Mouse (Mus musculus): Measurements from ENCODE around the gene Znfx1.
"Not testable (repeated sequence)": the region's sequence is repeated elsewhere in the genome, so short reads cannot be mapped to it uniquely, and the experiment has no call there.

Gene Znfx1

GRCm38 (mm10) chr2:167048698-167049358 is 14.0 kb downstream of the Znfx1 start:
- no peak for DNase-seq

GRCm38 (mm10) chr2:167048223-167048622 is 14.6 kb downstream of the Znfx1 start:
- no peak for DNase-seq

GRCm38 (mm10) chr2:167043400-167044121 is 19.3 kb downstream of the Znfx1 start:
- no peak for DNase-seq

GRCm38 (mm10) chr2:167039386-167039785 is 23.4 kb downstream of the Znfx1 start:
- no peak for DNase-seq

- DNase-seq: no peak
Observed at GRCm38 (mm10) chr2:167038716-167039115, 24.1 kb downstream of the Znfx1 start.

DNA sequence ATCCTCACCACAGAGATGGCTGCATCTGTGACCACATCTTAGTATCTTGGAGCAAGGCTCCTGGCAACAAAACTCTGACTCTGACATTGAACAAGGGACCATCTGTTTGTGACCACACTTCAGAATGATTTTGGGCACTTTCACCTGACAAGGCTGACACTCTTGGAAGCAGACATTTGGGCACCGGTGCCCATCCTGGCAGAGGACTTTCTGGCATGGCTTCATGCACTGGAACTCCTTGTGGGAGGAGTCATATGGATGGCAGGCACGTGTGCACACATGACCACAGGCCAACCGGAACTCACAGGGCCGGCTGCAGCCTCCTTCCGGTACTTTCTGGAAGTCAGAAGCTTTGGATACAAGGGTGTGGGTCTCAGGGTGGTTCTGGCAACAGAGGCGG is 24.5 kb downstream of the Znfx1 start:
- DNase-seq: no peak

- DNase-seq: no peak
Observed at GRCm38 (mm10) chr2:167037710-167038109, 25.1 kb downstream of the Znfx1 start.

- no peak for DNase-seq
Observed at GRCm38 (mm10) chr2:167030507-167030906, 32.3 kb downstream of the Znfx1 start.

GRCm38 (mm10) chr2:167028553-167028952 is 34.3 kb downstream of the Znfx1 start:
- no peak for DNase-seq

DNA sequence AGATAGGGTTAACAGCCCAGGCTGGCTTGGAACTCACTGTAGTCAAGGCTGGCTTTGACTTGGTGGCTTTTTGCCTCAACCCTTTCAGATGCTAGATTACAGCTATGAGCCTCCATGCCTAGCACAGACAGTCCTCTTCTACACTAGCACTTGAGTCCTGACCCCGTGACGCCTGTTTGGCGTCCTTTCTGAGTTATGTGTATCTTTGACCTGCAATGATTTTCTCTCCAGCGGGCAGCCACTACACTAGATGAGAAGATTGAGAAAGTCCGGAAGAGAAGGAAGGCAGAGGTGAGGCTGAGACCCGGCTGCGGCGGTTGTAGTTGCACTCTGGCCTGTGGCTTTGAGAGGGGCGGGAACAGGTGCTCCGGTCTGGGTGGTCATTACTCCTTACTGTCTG is 43.4 kb downstream of the Znfx1 start:
- no peak for DNase-seq

GRCm38 (mm10) chr2:167015382-167015718 is 47.5 kb downstream of the Znfx1 start:
- DNase-seq: no peak

DNA sequence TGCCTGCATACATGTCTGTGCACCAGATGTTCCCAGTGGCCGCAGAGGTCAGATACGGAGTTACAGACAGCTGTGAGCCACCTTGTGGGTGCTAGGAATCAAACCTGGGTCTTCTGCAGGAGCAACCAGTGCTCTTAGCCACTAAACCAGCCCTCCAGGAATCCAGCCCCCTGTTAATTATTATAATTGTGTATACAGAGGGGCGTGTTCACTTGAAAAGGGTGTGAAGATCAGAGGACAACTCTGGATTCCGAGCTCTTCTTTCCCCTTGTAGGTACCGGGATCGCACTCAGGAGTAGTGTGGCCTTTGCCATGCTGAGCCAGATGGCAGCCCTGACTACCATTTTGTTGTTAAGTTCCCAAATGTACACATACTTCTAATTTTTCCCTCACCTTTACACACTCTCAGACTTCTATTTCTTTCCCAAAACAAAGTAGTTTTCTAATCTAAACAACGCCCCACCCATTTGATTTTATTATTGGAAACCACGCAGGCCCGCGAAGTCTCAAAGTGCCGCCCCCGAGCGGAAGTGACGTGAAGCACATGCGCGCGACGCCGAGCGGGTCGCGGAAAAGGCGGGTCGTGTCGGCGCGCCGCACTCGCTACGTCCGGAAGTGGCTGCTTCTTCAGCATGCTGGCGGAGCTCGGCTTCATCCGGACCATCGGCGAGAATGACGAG is 48.0 kb downstream of the Znfx1 start, which contains the start of gene Ddx27:
TSS of gene Ddx27 (plus strand) at position 492 of the 680 bp plus-strand sequence.
- DNase-seq: peak; percentile 93

DNA sequence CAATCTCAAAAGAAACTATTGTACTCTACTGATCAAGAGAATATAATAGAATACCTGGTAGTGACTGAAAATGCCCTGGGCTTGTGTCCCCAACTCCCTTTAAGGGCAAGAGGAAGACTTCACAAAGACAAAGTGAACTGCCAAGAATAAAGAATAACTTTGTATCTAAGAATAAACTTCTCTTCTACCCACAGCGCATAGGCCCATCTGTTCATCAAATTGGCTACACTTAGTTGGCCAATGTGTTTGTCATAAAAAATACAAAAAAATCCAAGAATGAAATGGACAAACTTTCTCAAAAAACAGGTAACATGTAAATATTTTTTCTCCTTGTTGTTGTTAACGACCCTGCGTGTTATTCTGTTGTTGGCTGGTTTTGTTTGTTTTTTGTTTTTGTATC is 52.3 kb downstream of the Znfx1 start:
- DNase-seq: no peak

DNA sequence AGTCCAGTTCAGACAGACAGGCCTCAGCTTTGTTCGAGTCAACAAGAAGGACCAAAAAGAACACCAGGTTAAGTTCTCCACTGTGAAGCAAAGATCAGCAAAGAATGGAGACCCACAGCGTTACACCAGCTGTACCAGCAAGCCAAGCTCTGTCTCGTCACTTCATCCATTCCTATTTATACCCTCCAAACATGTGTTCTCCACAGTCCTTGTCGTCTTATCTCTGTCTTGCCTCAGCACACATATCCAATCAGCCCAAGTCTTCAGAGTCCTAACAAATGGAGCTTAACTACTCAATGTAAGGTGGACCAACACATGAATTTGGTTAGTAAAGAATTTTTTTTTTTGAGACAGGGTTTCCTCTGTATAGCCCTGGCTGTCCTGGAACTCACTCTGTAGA is 53.3 kb downstream of the Znfx1 start:
- no peak for DNase-seq

GRCm38 (mm10) chr2:167007565-167007964 is 55.2 kb downstream of the Znfx1 start:
- DNase-seq: not testable (repeated sequence)

- DNase-seq: no peak
Observed at GRCm38 (mm10) chr2:167007001-167007491, 55.8 kb downstream of the Znfx1 start.

DNA sequence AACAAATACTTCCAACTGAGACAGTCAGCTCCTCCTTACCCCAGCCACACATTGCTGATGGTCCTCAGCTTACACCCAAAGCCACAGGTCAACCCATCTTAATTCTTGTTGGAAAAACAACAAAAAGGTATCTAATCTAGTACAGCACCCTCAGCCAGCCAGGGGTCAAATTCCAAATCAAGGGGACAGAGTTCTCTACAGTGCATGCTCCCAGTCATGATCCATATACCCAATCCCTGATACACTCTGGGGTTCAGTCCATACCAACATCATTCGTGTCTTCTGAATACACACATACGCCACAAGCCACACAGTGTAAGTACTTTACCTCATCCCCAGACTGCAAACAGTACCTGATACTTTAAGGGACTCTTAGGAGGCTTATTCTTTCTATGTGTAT is 56.5 kb downstream of the Znfx1 start:
- no peak for DNase-seq

GRCm38 (mm10) chr2:167004099-167004854 is 58.5 kb downstream of the Znfx1 start:
- DNase-seq: peak; percentile 61

- DNase-seq: no peak
Observed at GRCm38 (mm10) chr2:167001486-167001885, 61.3 kb downstream of the Znfx1 start.

DNA sequence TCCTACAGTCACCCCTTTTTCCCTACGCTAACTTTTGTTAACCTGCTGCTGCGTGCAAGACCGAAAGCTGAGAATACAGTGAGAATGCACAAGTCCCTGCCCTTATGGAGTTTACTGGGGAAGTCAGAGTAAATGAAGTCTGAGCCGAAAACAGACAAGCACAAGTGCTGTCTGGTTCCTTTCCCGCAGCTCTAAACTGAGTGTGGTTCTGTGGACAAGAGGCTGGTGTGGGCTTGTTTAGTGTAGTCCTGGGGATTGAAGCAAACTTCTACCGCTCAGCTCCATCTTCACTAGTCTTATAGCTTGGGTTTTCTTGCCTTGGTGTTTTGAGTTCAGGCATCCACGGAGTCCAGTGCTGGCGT is 66.3 kb downstream of the Znfx1 start:
- DNase-seq: no peak

- peak; percentile 93 for DNase-seq
Observed at GRCm38 (mm10) chr2:166995796-166996532, 66.9 kb downstream of the Znfx1 start, which contains the start of gene Stau1. Gene Stau1 (minus strand): TSS chr2:166996299.

All from kidney, adult 18-20 months (tissue).